Mouse (Mus musculus): ENCODE measurements around the gene Gtf2e1. TPM values are rescaled to one million over a fixed set of nuclear protein-coding genes. Genes with fewer than 3 reads are reported as not detected.

Gene Gtf2e1
- polyA plus RNA-seq, 1 experiment from 2014 or later: 20.5 TPM

DNA sequence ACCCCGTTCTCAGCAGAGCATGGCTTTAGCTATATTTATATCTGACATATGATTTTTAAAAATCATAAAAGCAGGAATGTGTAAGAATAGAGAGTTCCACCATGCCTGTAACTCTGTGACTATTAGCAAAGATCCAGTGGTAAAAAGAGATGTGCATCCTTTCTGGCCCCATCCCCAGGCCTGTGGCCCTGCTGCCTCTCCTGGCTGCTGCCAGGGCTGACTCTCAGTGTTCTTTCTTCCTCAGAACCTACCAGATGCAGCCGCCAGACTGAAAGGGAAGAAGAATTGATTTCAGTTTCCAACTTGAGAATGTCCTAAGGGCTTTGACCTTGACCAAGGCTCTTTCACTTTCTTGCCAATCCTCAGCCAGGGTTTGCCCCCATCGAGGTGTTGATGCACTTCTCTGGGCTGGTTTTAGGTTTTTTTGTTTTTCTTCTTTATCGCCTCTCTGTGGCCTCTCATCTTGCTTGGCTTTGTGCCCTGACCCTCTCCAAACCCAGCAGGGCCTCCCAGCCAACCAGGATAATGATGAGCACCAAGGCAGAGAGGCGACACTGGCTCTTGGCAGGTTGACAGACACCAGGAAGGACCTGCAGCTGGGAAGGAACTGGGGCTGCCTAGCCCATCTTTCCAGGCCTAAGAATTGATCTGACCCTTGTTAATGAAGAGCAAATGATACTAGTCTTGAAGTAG, 66.8 kb downstream of the Gtf2e1 start:
- H3K9ac ChIP-seq: no peak overlapping the region
- H3K4me1 ChIP-seq: peaks cover 11% of the 10 kb centered on the region
- H3K36me3 ChIP-seq: no peaks in the 10 kb centered on the region
- ATAC-seq (ENCODE audit: extremely low read depth, insufficient number of reproducible peaks, low FRiP score, low TSS enrichment): no peak
- H3K9me3 ChIP-seq: no peaks in the 10 kb centered on the region
- no peaks in the 10 kb centered on the region for H3K27me3 ChIP-seq (replicated peaks)
- peak overlapping the region; percentile 10; the same call in 1 of the 2 replicates for H3K4me2 ChIP-seq
- H3K27ac ChIP-seq (replicated peaks): peak overlapping the region; percentile 29; the same call in 1 of the 2 replicates
- H3K4me3 ChIP-seq: no peak overlapping the region
- WGBS: 33% methylated on average over 5 of the region's 5 CpGs

DNA sequence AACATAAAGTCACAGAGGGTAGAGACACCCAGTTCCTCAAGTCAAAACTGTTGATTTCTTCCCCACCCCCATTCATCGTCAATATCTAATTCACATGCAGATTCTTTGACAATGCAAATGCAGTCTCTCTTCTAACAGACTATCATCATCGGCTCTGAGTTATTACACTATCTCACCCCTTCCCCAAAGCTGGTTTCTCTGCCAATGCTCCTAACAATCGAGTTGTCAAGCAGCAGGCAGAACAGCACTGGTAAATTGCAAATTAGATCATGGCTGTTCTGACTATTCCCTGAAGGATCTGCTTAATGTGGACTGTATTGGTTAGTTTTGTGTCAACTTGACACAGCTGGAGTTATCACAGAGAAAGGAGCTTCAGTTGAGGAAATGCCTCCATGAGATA, 70.0 kb downstream of the Gtf2e1 start:
- Histone ChIP-seq H3K4me2 (no peak overlapping the region), H3K4me1 (peaks cover 11% of the 10 kb centered on the region), H3K9me3 (no peaks in the 10 kb centered on the region), H3K27me3 (replicated peaks) (no peaks in the 10 kb centered on the region), H3K4me3 (no peak overlapping the region), H3K36me3 (no peaks in the 10 kb centered on the region), H3K27ac (replicated peaks) (no peak overlapping the region), H3K9ac (no peak overlapping the region)
- no peak for ATAC-seq (ENCODE audit: extremely low read depth, insufficient number of reproducible peaks, low FRiP score, low TSS enrichment)
- WGBS: 66% methylated on average over 3 of the region's 3 CpGs

DNA sequence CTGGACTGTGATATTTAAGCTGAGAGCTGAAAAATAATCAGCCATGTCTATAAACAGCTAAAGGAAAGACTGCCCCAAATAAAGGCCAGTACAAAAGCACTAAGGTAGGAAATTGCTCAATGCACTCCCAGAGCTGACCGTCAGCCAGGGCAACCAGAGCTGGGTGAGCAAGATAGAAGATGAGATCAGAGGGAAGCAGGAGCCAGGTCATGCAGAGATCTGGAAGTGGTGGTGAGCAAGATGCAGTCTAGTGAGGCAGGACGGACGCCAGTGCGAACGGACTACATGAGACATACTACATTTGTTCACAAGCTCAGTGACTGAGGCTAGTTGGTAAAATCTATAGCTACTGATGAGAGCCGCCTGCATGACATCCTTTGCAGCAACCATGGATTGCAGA, 75.6 kb downstream of the Gtf2e1 start:
- Histone ChIP-seq H3K4me2 (no peak overlapping the region), H3K9ac (no peak overlapping the region), H3K4me1 (no peaks in the 10 kb centered on the region), H3K4me3 (no peak overlapping the region), H3K9me3 (no peaks in the 10 kb centered on the region), H3K27me3 (replicated peaks) (no peaks in the 10 kb centered on the region), H3K27ac (replicated peaks) (no peak overlapping the region), H3K36me3 (no peaks in the 10 kb centered on the region)
- WGBS: 67% methylated on average over 6 of the region's 6 CpGs
- no peak for ATAC-seq (ENCODE audit: extremely low read depth, insufficient number of reproducible peaks, low FRiP score, low TSS enrichment)

DNA sequence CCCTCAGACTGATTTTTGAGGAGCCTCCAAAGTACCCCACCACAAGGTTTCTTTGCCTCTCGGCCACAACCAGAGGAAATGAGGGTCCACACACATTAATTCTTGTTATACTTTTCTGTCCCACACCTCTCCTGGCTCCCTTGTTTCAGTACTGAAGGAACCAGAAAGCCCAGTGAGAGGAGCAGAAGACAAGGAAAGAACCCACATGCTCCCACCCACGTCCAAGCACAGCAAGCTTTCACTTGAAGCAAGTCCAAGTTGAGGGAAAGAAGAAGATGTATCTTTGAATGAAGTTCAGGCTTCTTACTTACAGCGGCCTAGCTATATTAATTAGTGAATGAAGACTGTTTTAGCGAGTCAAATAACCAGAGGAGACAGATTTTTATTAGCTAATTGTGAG, 76.7 kb downstream of the Gtf2e1 start:
- no peak overlapping the region for H3K27ac ChIP-seq (replicated peaks)
- H3K27me3 ChIP-seq (replicated peaks): no peaks in the 10 kb centered on the region
- no peak for ATAC-seq (ENCODE audit: extremely low read depth, insufficient number of reproducible peaks, low FRiP score, low TSS enrichment)
- H3K4me1 ChIP-seq: no peaks in the 10 kb centered on the region
- no peaks in the 10 kb centered on the region for H3K36me3 ChIP-seq
- WGBS: 64% methylated on average over 4 of the region's 4 CpGs
- H3K4me3 ChIP-seq: no peak overlapping the region
- no peaks in the 10 kb centered on the region for H3K9me3 ChIP-seq
- no peak overlapping the region for H3K4me2 ChIP-seq
- no peak overlapping the region for H3K9ac ChIP-seq

DNA sequence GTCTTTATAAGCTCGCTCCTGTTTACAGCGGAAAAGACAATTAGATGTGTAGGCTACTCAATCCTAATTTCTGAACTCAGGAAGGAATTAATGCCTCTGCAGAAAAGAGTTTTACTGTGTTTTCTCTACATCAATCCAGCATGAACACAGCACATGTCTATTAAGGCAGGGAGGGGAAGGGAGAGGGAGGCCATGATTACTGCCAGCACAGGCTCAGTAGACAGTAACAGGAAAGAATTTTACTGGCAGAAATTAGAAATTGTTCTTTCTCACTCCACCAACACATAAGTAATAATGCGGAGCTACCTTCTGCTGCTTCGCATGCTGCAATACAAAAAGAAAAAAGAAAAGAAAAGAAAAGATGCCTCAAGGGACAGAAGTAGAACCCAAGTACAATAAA, 78.0 kb downstream of the Gtf2e1 start:
- H3K9me3 ChIP-seq: no peaks in the 10 kb centered on the region
- no peaks in the 10 kb centered on the region for H3K27me3 ChIP-seq (replicated peaks)
- no peak for ATAC-seq (ENCODE audit: extremely low read depth, insufficient number of reproducible peaks, low FRiP score, low TSS enrichment)
- no peak overlapping the region for H3K27ac ChIP-seq (replicated peaks)
- H3K4me3 ChIP-seq: no peak overlapping the region
- H3K9ac ChIP-seq: no peak overlapping the region
- H3K4me2 ChIP-seq: no peak overlapping the region
- no peaks in the 10 kb centered on the region for H3K4me1 ChIP-seq
- H3K36me3 ChIP-seq: no peaks in the 10 kb centered on the region
- 83% methylated on average over 4 of the region's 4 CpGs for WGBS

Other genes starting within 250 kb of the Gtf2e1 start
- 0.16 and 0.31 TPM in 2 replicates for gene Stxbp5l, start 154.8 kb downstream of the Gtf2e1 start, polyA plus RNA-seq (2015; fragmentation: Nextera tagmentation; extraction: Ambion mirVana)
- 23.8 and 26.4 TPM in 2 replicates for gene Rabl3, start 96 bp upstream of the Gtf2e1 start, polyA plus RNA-seq (2015; fragmentation: Nextera tagmentation; extraction: Ambion mirVana)
- gene Hgd, start 40.4 kb upstream of the Gtf2e1 start, polyA plus RNA-seq (2015; fragmentation: Nextera tagmentation; extraction: Ambion mirVana): 0.16 and 1.8 TPM in 2 replicates
- gene Ndufb4, start 114.7 kb upstream of the Gtf2e1 start, polyA plus RNA-seq (2015; fragmentation: Nextera tagmentation; extraction: Ambion mirVana): 69.4 and 84.7 TPM in 2 replicates
- gene Fstl1, start 237.1 kb upstream of the Gtf2e1 start, polyA plus RNA-seq (2015; fragmentation: Nextera tagmentation; extraction: Ambion mirVana): 429 and 466 TPM in 2 replicates